Mouse (Mus musculus) ES-E14 (cell line): ENCODE data around the gene Tnfrsf1a.

ENCODE experiments used
- CHD2 ChIP-seq: IDR thresholded peaks from 2 replicates; pipeline ENCODE4 v1.6.1; 2014; ENCODE audit warnings: mild to moderate bottlenecking, low read depth, low read length, inconsistent platforms
- MAFK ChIP-seq: IDR thresholded peaks from 2 replicates; pipeline ENCODE4 v1.6.1; 2014; ENCODE audit warnings: mild to moderate bottlenecking, low read depth, low read length, inconsistent platforms; ENCODE audit not compliant: insufficient read depth
- ZC3H11A ChIP-seq: IDR thresholded peaks from 2 replicates; pipeline ENCODE4 v1.6.1; 2012; ENCODE audit warnings: low read depth, mild to moderate bottlenecking, inconsistent platforms, low read length, borderline replicate concordance
- ZNF384 ChIP-seq: IDR thresholded peaks from 2 replicates; pipeline ENCODE4 v1.6.1; 2012; ENCODE audit warnings: low read depth, low read length, inconsistent platforms

DNA sequence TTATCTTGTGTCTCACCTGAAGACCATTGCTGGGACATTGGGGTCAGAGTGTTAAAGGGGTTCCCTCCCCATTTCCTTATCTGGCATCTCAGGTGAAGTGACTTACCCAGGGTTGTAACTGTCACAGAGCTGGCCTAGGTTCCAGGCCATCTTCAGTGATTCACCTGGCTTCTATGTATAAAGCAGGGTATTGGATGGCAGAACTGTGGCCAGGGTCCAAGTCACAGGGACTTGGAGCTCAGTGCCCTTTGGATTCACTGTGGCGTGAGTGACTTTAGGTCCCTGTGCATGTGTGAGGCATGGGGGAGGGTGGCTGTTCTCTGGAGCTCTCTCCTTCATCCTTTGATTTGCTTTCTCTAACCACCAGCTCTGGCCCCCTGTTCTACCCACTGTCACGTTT, 3.1 kb upstream of the Tnfrsf1a start:
- TF ChIP-seq CHD2 (no peak), ZNF384 (no peak), MAFK (no peak), ZC3H11A (no peak)
